In the genomic region with DNA sequence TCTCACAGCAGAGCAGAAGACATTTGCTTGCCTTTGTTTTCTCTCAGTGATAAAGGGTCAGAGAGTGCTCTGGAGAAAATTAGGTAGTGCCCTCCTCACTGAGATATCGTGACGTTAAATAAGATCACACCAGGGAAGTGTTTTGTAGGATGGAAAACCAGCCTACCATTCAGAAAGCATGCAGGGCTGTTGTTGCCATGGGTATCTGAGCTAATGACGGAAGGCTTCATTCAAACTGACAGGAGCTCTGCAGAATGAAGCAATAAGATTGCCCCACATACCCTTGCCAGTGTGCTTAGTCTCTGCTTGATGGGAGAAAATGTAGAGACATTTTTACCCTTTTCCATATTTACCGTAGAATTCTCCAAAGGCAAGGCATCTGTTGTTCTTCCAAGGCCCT, we compare ENCODE assay signal across 16 mouse cellular contexts. TPM values are rescaled to one million over a fixed set of nuclear protein-coding genes. Genes with fewer than 3 reads are reported as not detected.
A peak's percentile ranks its signal among the peaks of the same experiment; 100 is the strongest.
DNase-seq lines count a peak whose midpoint lies in the region; ATAC-seq lines count a peak whose summit lies in the region.
"Had no signal": no experiment of that assay in that cellular context is flagged by ENCODE, and none has a peak within 500 bp of the region (broad histone marks: within the 10 kb centered on the region; RNA-seq: fewer than 3 reads in every experiment).

No protein-coding gene starts in this region.

- H3K4me2 ChIP-seq in midbrain, embryonic 13.5 days (replicated peaks), result peak overlapping the region; percentile 2; the same call in 1 of the 2 replicates
- H3K4me2 ChIP-seq: liver, embryonic 13.5 days; stomach, embryonic 15.5 days had no signal

- 42% methylated on average over 4 of the region's 4 CpGs for WGBS in heart, embryonic 10.5 days
- 52% methylated on average over 4 of the region's 4 CpGs for WGBS in hindbrain, embryonic 10.5 days
- 37% methylated on average over 4 of the region's 4 CpGs for WGBS in midbrain, embryonic 13.5 days

- no peak for DNase-seq in heart, embryonic 10.5 days (ENCODE audit: low spot score)
- DNase-seq in heart, adult 8-10 months (ENCODE audit: low spot score), result no peak
- DNase-seq in hindbrain, embryonic 10.5 days (ENCODE audit: low spot score), result no peak
- peak; percentile 61 for DNase-seq in retina, postnatal 1 day
- no peak for DNase-seq in right cerebral cortex, postnatal 4 days
- DNase-seq: kidney, adult 9 months; liver, embryonic 13.5 days; right cerebral cortex, adult 18-20 months; spleen, adult 18-20 months; thymus, postnatal 14 days had no signal

- ATAC-seq in midbrain, embryonic 13.5 days, result peak; percentile 19; the same call in 1 of the 2 replicates
- ATAC-seq in frontal cortex, adult (ENCODE audit: low TSS enrichment), result no peak
- ATAC-seq: inflammation-experienced regulatory T-cells, adult 6 months had no signal

- 0 out of 2 replicates have a peak overlapping the region, but pooled peaks have one; percentile 4 for H3K27ac ChIP-seq in heart, embryonic 10.5 days
- peak overlapping the region; percentile 62 for H3K27ac ChIP-seq in hindbrain, embryonic 10.5 days
- H3K27ac ChIP-seq in midbrain, embryonic 13.5 days, result peak overlapping the region; percentile 71
- H3K27ac ChIP-seq: limb, embryonic 10.5 days; liver, embryonic 13.5 days; neural tube, embryonic 12.5 days; stomach, embryonic 15.5 days had no signal

- no peaks in the 10 kb centered on the region for H3K9me3 ChIP-seq in heart, embryonic 10.5 days
- H3K9me3 ChIP-seq in hindbrain, embryonic 10.5 days, result no peaks in the 10 kb centered on the region
- H3K9me3 ChIP-seq in midbrain, embryonic 13.5 days, result no peaks in the 10 kb centered on the region
- H3K9me3 ChIP-seq: limb, embryonic 10.5 days; liver, embryonic 13.5 days; neural tube, embryonic 12.5 days; stomach, embryonic 15.5 days had no signal

- no peak overlapping the region for H3K4me3 ChIP-seq in heart, embryonic 10.5 days
- H3K4me3 ChIP-seq in hindbrain, embryonic 10.5 days, result no peak overlapping the region
- no peak overlapping the region for H3K4me3 ChIP-seq in midbrain, embryonic 13.5 days (replicated peaks)
- H3K4me3 ChIP-seq: limb, embryonic 10.5 days; liver, embryonic 13.5 days; neural tube, embryonic 12.5 days; stomach, embryonic 15.5 days had no signal

- peaks cover 45% of the 10 kb centered on the region for H3K4me1 ChIP-seq in heart, embryonic 10.5 days
- peaks cover 62% of the 10 kb centered on the region for H3K4me1 ChIP-seq in hindbrain, embryonic 10.5 days (replicated peaks)
- H3K4me1 ChIP-seq in midbrain, embryonic 13.5 days (replicated peaks), result peaks cover 25% of the 10 kb centered on the region
- H3K4me1 ChIP-seq: liver, embryonic 13.5 days had no signal

- H3K36me3 ChIP-seq in heart, embryonic 10.5 days, result no peaks in the 10 kb centered on the region
- H3K36me3 ChIP-seq in hindbrain, embryonic 10.5 days, result no peaks in the 10 kb centered on the region
- no peaks in the 10 kb centered on the region for H3K36me3 ChIP-seq in midbrain, embryonic 13.5 days
- H3K36me3 ChIP-seq: limb, embryonic 10.5 days; liver, embryonic 13.5 days; neural tube, embryonic 12.5 days; stomach, embryonic 15.5 days had no signal

- H3K27me3 ChIP-seq in heart, embryonic 10.5 days (ENCODE audit: insufficient read depth, poor library complexity, severe bottlenecking), result no peaks in the 10 kb centered on the region
- no peaks in the 10 kb centered on the region for H3K27me3 ChIP-seq in hindbrain, embryonic 10.5 days (ENCODE audit: insufficient read depth, poor library complexity, severe bottlenecking)
- no peaks in the 10 kb centered on the region for H3K27me3 ChIP-seq in midbrain, embryonic 13.5 days
- H3K27me3 ChIP-seq: liver, embryonic 13.5 days; neural tube, embryonic 12.5 days; stomach, embryonic 15.5 days had no signal

- H3K9ac ChIP-seq in midbrain, embryonic 13.5 days (replicated peaks), result no peak overlapping the region
- H3K9ac ChIP-seq: liver, embryonic 13.5 days; neural tube, embryonic 12.5 days; stomach, embryonic 15.5 days had no signal

RNA-seq across cellular contexts. Expression of gene Map1b, which starts 33.7 kb away (rescaled TPM):
- polyA plus RNA-seq in heart, embryonic 10.5 days (2016; fragmentation: Nextera tagmentation; extraction: Ambion mirVana), result 164 and 186 TPM in 2 replicates
- 10 to 100 TPM in 2 of 4 experiments, 1 to 10 TPM in 2; 7.3 to 14.4 (median 10.7) TPM for total RNA-seq in heart, adult 8-10 months (2022)
- polyA plus RNA-seq in hindbrain, embryonic 10.5 days (2016; fragmentation: Nextera tagmentation; extraction: Ambion mirVana), result 743 and 1,096 TPM in 2 replicates
- 2,051 and 2,103 TPM in 2 replicates for polyA plus RNA-seq in midbrain, embryonic 13.5 days (2015; fragmentation: Nextera tagmentation; extraction: Ambion mirVana)

Comparison
In these comparisons a context has a peak if more than half of its experiments do, and no peak if none do; other contexts are left out.
1. H3K27ac ChIP-seq: peak in every context shown above with its lines; median percentile 71 in midbrain, embryonic 13.5 days; 62 in hindbrain, embryonic 10.5 days; 4 in heart, embryonic 10.5 days.